Mouse (Mus musculus) testis, adult 2 months (tissue): Measurements from ENCODE around the gene Thada. TPM values are rescaled to one million over a fixed set of nuclear protein-coding genes. Genes with fewer than 3 reads are reported as not detected.
A peak's percentile ranks its signal among the peaks of the same experiment; 100 is the strongest.
"Not testable (repeated sequence)": the region's sequence is repeated elsewhere in the genome, so short reads cannot be mapped to it uniquely, and the experiment has no call there.

ENCODE experiments used
- H3K27ac ChIP-seq: fragments of 200-500 bp; 2 replicates; pipeline ENCODE4 v1.5.1; 2012; ENCODE audit warnings: low read depth, low read length; ENCODE audit not compliant: control insufficient read depth, insufficient read depth
- H3K27me3 ChIP-seq: fragments of 200-500 bp; 2 replicates; pipeline ENCODE4 v1.6.1; 2012; ENCODE audit warnings: mild to moderate bottlenecking, low read length, moderate library complexity; ENCODE audit not compliant: control insufficient read depth, insufficient read depth
- H3K36me3 ChIP-seq: fragments of 200-500 bp; 2 replicates; pipeline ENCODE4 v1.6.1; 2012; ENCODE audit warnings: mild to moderate bottlenecking, low read length; ENCODE audit not compliant: control insufficient read depth, insufficient read depth
- H3K4me1 ChIP-seq: fragments of 200-500 bp; 2 replicates; pipeline ENCODE4 v1.6.1; 2012; ENCODE audit warnings: low read length; ENCODE audit not compliant: control insufficient read depth, insufficient read depth
- H3K4me3 ChIP-seq: fragments of 200-500 bp; 2 replicates; pipeline ENCODE4 v1.5.1; 2012; ENCODE audit warnings: low read depth, mild to moderate bottlenecking, low read length, moderate library complexity, mixed read lengths; ENCODE audit not compliant: control insufficient read depth
- CTCF ChIP-seq: fragments of 200-500 bp; IDR thresholded peaks from 2 replicates; pipeline ENCODE4 v1.5.1; 2012; ENCODE audit warnings: low read depth, mild to moderate bottlenecking, inconsistent platforms, low read length, moderate library complexity; ENCODE audit not compliant: control insufficient read depth, insufficient read depth, insufficient replicate concordance
- POLR2A ChIP-seq: fragments of 200-500 bp; IDR thresholded peaks from 2 replicates; pipeline ENCODE4 v1.6.1; 2012; ENCODE audit warnings: low read depth, mild to moderate bottlenecking, inconsistent platforms, low read length, moderate library complexity; ENCODE audit not compliant: control insufficient read depth
- polyA plus RNA-seq: library from polyadenylated mRNA; depleted of rRNA; stranded (reverse); fragments of >200 nt; gene quantifications from 2 replicates; pipeline ENCODE4 v1.2.3, GENCODE M21; 2012

Gene Thada
- polyA plus RNA-seq, 1 experiment: 15.8 TPM

- Histone ChIP-seq H3K4me3 (peak overlapping the region; percentile 81), H3K27ac (peak overlapping the region; percentile 87), H3K36me3 (no peaks in the 10 kb centered on the region), H3K4me1 (peaks cover 34% of the 10 kb centered on the region), H3K27me3 (no peaks in the 10 kb centered on the region)
- TF ChIP-seq CTCF: 0 out of 2 replicates have a peak, but pooled peaks have one; percentile 16
- TF ChIP-seq POLR2A: 0 out of 2 replicates have a peak, but pooled peaks have one; percentile 9
These were observed 277.5 kb downstream of the Thada start for GRCm38 (mm10) chr17:84188374-84188961.

- peak within 1 kb of the TSS; percentile 95 for H3K27ac ChIP-seq
- peak within 1 kb of the TSS; percentile 95 for H3K4me3 ChIP-seq
- TF ChIP-seq CTCF (no peak), POLR2A (peak; percentile 87)
- no peaks in the 10 kb centered on the region for H3K36me3 ChIP-seq
- H3K4me1 ChIP-seq: peaks cover 39% of the 10 kb centered on the region
- no peaks in the 10 kb centered on the region for H3K27me3 ChIP-seq
These were observed 278.2 kb downstream of the Thada start, which contains the start of gene Zfp36l2 for GRCm38 (mm10) chr17:84187727-84188373. Gene Zfp36l2, minus strand, starts transcription at chr17:84187947.

GRCm38 (mm10) chr17:84187264-84187663, 278.7 kb downstream of the Thada start:
- peaks cover 40% of the 10 kb centered on the region for H3K4me1 ChIP-seq

GRCm38 (mm10) chr17:84186451-84187202, 279.4 kb downstream of the Thada start:
- H3K4me3 ChIP-seq: peak overlapping the region; percentile 81
- H3K36me3 ChIP-seq: no peaks in the 10 kb centered on the region
- no peaks in the 10 kb centered on the region for H3K27me3 ChIP-seq
- no peak for TF ChIP-seq POLR2A
- no peak for TF ChIP-seq CTCF
- peaks cover 44% of the 10 kb centered on the region for H3K4me1 ChIP-seq
- peak overlapping the region; percentile 81 for H3K27ac ChIP-seq

More at GRCm38 (mm10) chr17:84187264-84187663, 278.7 kb downstream of the Thada start:
- not testable (repeated sequence) for H3K27me3 ChIP-seq, H3K36me3 ChIP-seq
- H3K27ac ChIP-seq: peak overlapping the region; percentile 95
- peak overlapping the region; percentile 95 for H3K4me3 ChIP-seq

GRCm38 (mm10) chr17:84185581-84186450, 280.2 kb downstream of the Thada start:
- peaks cover 51% of the 10 kb centered on the region for H3K4me1 ChIP-seq
- H3K27ac ChIP-seq: peak overlapping the region; percentile 3; the same call in 1 of the 2 replicates
- no peaks in the 10 kb centered on the region for H3K27me3 ChIP-seq
- no peak for TF ChIP-seq CTCF
- no peak for TF ChIP-seq POLR2A
- H3K4me3 ChIP-seq: peak overlapping the region; percentile 81
- no peaks in the 10 kb centered on the region for H3K36me3 ChIP-seq

GRCm38 (mm10) chr17:84185011-84185411, 281.0 kb downstream of the Thada start:
- H3K4me3 ChIP-seq: peak overlapping the region; percentile 47
- H3K4me1 ChIP-seq: peaks cover 55% of the 10 kb centered on the region
- TF ChIP-seq POLR2A: no peak
- no peak for TF ChIP-seq CTCF
- H3K27ac ChIP-seq: peak overlapping the region; percentile 56
- no peaks in the 10 kb centered on the region for H3K27me3 ChIP-seq
- H3K36me3 ChIP-seq: no peaks in the 10 kb centered on the region

GRCm38 (mm10) chr17:84183291-84183781, 282.7 kb downstream of the Thada start:
- no peak for TF ChIP-seq POLR2A
- no peak for TF ChIP-seq CTCF
- Histone ChIP-seq H3K4me1 (peaks cover 46% of the 10 kb centered on the region), H3K36me3 (no peaks in the 10 kb centered on the region), H3K27me3 (no peaks in the 10 kb centered on the region), H3K4me3 (no peak overlapping the region), H3K27ac (peak overlapping the region; percentile 85)
